Mouse (Mus musculus) ES-Bruce4 (cell line): ENCODE measurements around the gene Lrrc37a.

Experiments
- CTCF ChIP-seq: IDR thresholded peaks from one replicate; pipeline ENCODE4 v1.8.1; 2011; ENCODE audit warnings: low read depth, low read length
- EP300 ChIP-seq: IDR thresholded peaks from 2 replicates; pipeline ENCODE4 v1.6.1; 2011; ENCODE audit warnings: low read depth, low read length; ENCODE audit not compliant: insufficient read depth
- POLR2A ChIP-seq: IDR thresholded peaks from one replicate; pipeline ENCODE4 v1.8.1; 2011; ENCODE audit warnings: low read length; ENCODE audit not compliant: insufficient read depth

- TF ChIP-seq POLR2A: no peak
- TF ChIP-seq CTCF: no peak
- no peak for TF ChIP-seq EP300
These were observed 95.5 kb downstream of the Lrrc37a start for GRCm38 (mm10) chr11:103408880-103409279.
